Mouse (Mus musculus): ENCODE data around the gene Mgat5. TPM values are rescaled to one million over a fixed set of nuclear protein-coding genes. Genes with fewer than 3 reads are reported as not detected.

Gene Mgat5
- polyA plus RNA-seq, 1 experiment = 2.4 TPM

DNA sequence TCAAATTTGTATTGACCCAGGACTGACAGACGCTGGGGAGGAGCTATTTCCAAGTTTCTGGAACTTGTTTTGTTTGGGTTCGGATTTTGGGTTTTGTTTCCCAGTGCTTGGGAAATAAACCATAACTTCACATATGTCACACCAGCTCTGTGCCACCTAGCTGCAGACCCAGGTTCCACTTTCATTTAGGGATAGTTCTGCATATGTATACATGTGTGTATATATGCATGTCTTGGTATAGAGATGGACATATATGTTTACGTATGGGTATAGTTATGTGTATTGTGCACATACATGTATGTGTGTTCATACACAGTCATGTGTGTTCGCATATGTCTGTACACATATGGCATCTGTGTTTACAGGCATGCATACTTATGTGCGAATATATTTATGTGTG lies 326.9 kb downstream of the Mgat5 start:
- Histone ChIP-seq H3K4me1 (peaks cover 35% of the 10 kb centered on the region), H3K9me3 (no peaks in the 10 kb centered on the region), H3K36me3 (replicated peaks; ENCODE audit: low read length) (peaks cover 64% of the 10 kb centered on the region), H3K27me3 (replicated peaks) (no peaks in the 10 kb centered on the region), H3K4me3 (replicated peaks) (no peak overlapping the region)
- TF ChIP-seq FLI1 (IDR thresholded peaks at IDR 0.05; ENCODE audit: low read length) (no peak), GATA1 (IDR thresholded peaks at IDR 0.05; ENCODE audit: borderline replicate concordance, low read length) (no peak)

DNA sequence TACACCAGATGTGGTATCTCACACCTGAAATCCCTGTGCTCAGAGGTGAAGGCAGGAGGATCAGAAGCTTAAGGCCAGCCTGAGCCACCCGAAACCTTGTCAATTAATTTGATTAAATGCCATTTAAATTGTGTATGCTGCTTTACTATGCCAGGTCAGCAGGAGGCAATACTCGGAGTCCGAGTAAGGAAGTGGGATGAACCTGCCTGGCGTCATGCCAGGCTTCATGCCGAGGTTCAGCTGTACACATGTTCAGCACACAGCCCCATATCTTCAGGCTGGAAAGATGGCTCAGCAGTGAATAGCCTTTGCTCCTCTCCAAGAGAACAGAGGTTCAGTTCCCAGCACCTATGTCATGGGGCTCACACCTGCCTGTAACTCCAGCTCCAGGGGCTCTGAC lies 331.6 kb downstream of the Mgat5 start:
- Histone ChIP-seq H3K36me3 (replicated peaks; ENCODE audit: low read length) (peaks cover 78% of the 10 kb centered on the region), H3K9me3 (peaks cover 6% of the 10 kb centered on the region; the same call in 1 of the 2 replicates), H3K4me3 (replicated peaks) (no peak overlapping the region), H3K27me3 (replicated peaks) (no peaks in the 10 kb centered on the region), H3K4me1 (peaks cover 17% of the 10 kb centered on the region)
- TF ChIP-seq FLI1 (IDR thresholded peaks at IDR 0.05; ENCODE audit: low read length) = no peak
- no peak for TF ChIP-seq GATA1 (IDR thresholded peaks at IDR 0.05; ENCODE audit: borderline replicate concordance, low read length)

DNA sequence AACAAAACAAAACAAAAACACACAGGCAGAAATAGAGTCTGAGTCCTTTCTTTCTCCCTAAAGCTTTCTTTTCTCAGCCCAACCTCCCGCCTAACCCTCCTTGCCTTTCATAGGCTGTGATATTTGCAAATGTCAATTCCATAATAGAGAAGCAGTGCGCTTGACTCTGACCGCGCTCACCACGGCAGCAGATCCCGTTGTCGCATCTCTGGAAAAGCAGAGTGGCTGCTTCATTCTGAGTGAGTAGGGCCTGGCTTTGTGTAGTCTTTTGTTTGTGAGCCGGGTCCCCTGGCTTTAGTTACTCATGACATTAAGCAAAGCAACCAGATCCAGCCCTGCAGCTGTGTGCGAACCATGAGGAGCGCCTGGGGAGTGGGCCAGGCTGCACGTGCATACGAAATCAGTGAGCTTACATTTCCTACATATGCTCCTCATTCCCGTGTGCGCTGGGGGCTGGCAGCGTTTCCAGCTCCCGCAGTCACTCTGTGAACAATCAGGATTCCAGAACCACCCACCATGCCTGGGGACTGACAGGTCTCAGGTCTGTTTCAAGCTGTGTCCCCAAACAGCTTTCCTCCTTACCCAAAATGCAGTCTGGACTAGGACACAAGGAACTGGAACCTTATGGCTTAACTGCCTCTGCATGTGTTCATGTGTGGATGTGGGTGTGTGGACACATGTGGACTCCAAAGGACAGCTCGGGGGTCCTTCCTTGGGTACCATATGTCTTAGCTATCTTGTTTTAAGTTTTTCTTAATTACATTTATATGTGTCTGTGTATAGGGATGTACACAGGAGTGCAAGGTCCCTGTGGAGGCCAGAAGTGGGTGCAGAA lies 332.6 kb downstream of the Mgat5 start:
- Histone ChIP-seq H3K27me3 (replicated peaks) (no peaks in the 10 kb centered on the region), H3K4me3 (replicated peaks) (no peak overlapping the region), H3K36me3 (replicated peaks; ENCODE audit: low read length) (peaks cover 81% of the 10 kb centered on the region), H3K9me3 (peaks cover 6% of the 10 kb centered on the region; the same call in 1 of the 2 replicates), H3K4me1 (peaks cover 17% of the 10 kb centered on the region)
- no peak for TF ChIP-seq FLI1 (IDR thresholded peaks at IDR 0.05; ENCODE audit: low read length)
- TF ChIP-seq GATA1 (IDR thresholded peaks at IDR 0.05; ENCODE audit: borderline replicate concordance, low read length) = no peak
